Mouse (Mus musculus): ENCODE data around the gene Gm10447. TPM values are rescaled to one million over a fixed set of nuclear protein-coding genes. Genes with fewer than 3 reads are reported as not detected.

Gm10447 gene
- polyA plus RNA-seq, 1 experiment from 2014 or later, result 0.23 TPM

DNA sequence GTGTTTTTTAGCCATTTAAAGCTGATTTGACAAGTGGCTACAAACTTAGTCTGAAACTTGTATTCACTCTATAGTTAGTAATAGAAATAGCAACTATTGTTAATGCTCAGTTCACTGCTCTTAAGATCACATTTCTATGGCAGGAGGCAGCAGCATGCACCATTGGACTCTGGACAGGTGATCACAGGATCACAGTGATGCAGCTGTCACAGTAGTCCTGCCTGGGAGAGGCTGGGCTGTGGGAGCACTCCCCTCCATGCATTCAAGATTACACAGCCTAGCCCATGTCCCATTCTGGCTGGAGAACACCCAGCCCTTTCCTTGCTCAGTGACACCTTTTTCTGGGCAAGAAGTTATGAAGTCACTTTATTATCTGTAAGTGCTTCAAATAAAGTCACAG lies 38.9 kb downstream of the Gm10447 start:
- no peak overlapping the region for H3K4me2 ChIP-seq (replicated peaks; ENCODE audit: low read depth)
- peak overlapping the region; percentile 82 for H3K27ac ChIP-seq (ENCODE audit: low read depth, low read length)
- peak; percentile 85 for ATAC-seq
- no peak overlapping the region for H3K4me3 ChIP-seq (ENCODE audit: low read depth, low read length)
- TF ChIP-seq CTCF (IDR thresholded peaks at IDR 0.05; ENCODE audit: low read depth), result no peak
- no peak overlapping the region for H3K9ac ChIP-seq (ENCODE audit: low read depth, low read length)
- no peaks in the 10 kb centered on the region for H3K9me3 ChIP-seq (ENCODE audit: control insufficient read depth)
- no peaks in the 10 kb centered on the region for H3K27me3 ChIP-seq (replicated peaks; ENCODE audit: control insufficient read depth, insufficient read depth, low read length)
- H3K4me1 ChIP-seq (replicated peaks; ENCODE audit: control insufficient read depth, insufficient read depth, low read length), result no peaks in the 10 kb centered on the region; the same call in 1 of the 2 replicates
- peaks cover 34% of the 10 kb centered on the region for H3K36me3 ChIP-seq (ENCODE audit: control insufficient read depth, insufficient read depth)

DNA sequence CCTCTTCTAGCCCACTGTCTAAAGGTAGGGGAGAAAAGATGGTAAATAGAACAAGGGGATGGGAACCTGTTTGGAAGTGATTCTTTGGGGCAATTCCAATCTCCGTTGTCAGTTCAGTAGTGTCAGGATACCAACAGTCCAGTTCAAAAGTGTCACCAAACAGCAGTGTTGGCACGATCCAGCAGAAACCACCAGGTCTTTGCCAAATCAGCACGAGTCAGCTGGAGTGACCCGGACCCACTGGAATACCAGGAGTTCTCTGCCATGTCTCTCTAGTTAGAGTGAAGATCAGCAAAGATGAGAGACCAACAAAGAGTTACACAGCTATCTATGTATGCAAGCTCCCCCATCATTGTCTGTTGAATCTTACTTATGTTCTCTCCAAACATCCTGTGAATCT lies 43.0 kb downstream of the Gm10447 start:
- Histone ChIP-seq H3K27me3 (replicated peaks; ENCODE audit: control insufficient read depth, insufficient read depth, low read length) (no peaks in the 10 kb centered on the region), H3K9me3 (ENCODE audit: control insufficient read depth) (no peaks in the 10 kb centered on the region), H3K36me3 (ENCODE audit: control insufficient read depth, insufficient read depth) (peaks cover 66% of the 10 kb centered on the region), H3K4me1 (replicated peaks; ENCODE audit: control insufficient read depth, insufficient read depth, low read length) (no peaks in the 10 kb centered on the region; the same call in 1 of the 2 replicates), H3K4me2 (replicated peaks; ENCODE audit: low read depth) (no peak overlapping the region), H3K9ac (ENCODE audit: low read depth, low read length) (no peak overlapping the region), H3K27ac (ENCODE audit: low read depth, low read length) (no peak overlapping the region), H3K4me3 (ENCODE audit: low read depth, low read length) (no peak overlapping the region)
- 88% methylated on average over 4 of the region's 4 CpGs for WGBS
- no peak for TF ChIP-seq CTCF (IDR thresholded peaks at IDR 0.05; ENCODE audit: low read depth)
- ATAC-seq, result no peak

GRCm38 (mm10) chr11:53411738-53412137 lies 45.2 kb downstream of the Gm10447 start:
- ATAC-seq, result no peak
- Histone ChIP-seq H3K27me3 (replicated peaks; ENCODE audit: control insufficient read depth, insufficient read depth, low read length) (no peaks in the 10 kb centered on the region), H3K9ac (ENCODE audit: low read depth, low read length) (no peak overlapping the region), H3K4me3 (ENCODE audit: low read depth, low read length) (no peak overlapping the region), H3K9me3 (ENCODE audit: control insufficient read depth) (no peaks in the 10 kb centered on the region), H3K36me3 (ENCODE audit: control insufficient read depth, insufficient read depth) (peaks cover 70% of the 10 kb centered on the region), H3K4me2 (replicated peaks; ENCODE audit: low read depth) (no peak overlapping the region), H3K4me1 (replicated peaks; ENCODE audit: control insufficient read depth, insufficient read depth, low read length) (no peaks in the 10 kb centered on the region), H3K27ac (ENCODE audit: low read depth, low read length) (no peak overlapping the region)
- peak; percentile 81 for TF ChIP-seq CTCF (IDR thresholded peaks at IDR 0.05; ENCODE audit: low read depth)

Small RNA genes within 50 kb of the gene (microRNA-seq; reads per million reads assigned to microRNA genes)
- gene Mir6920, result not detected

Other genes with a start within 250 kb of the Gm10447 start
- gene Hspa4, start 156.7 kb downstream of the Gm10447 start, polyA plus RNA-seq (2015; fragmentation: Nextera tagmentation; extraction: Ambion mirVana), result 65.8 and 67.6 TPM in 2 replicates
- gene Zcchc10, start 132.4 kb downstream of the Gm10447 start, polyA plus RNA-seq (2015; fragmentation: Nextera tagmentation; extraction: Ambion mirVana), result 10.1 and 10.8 TPM in 2 replicates
- 19.0 and 23.6 TPM in 2 replicates for gene Aff4, start 106.3 kb downstream of the Gm10447 start, polyA plus RNA-seq (2015; fragmentation: Nextera tagmentation; extraction: Ambion mirVana)
- gene Leap2, start 33.9 kb downstream of the Gm10447 start, polyA plus RNA-seq (2015; fragmentation: Nextera tagmentation; extraction: Ambion mirVana), result 1,325 and 1,459 TPM in 2 replicates
- 2,040 and 2,166 TPM in 2 replicates for gene Uqcrq, start 26.3 kb downstream of the Gm10447 start, polyA plus RNA-seq (2015; fragmentation: Nextera tagmentation; extraction: Ambion mirVana)
- gene Gdf9, start 26.1 kb downstream of the Gm10447 start, polyA plus RNA-seq (2015; fragmentation: Nextera tagmentation; extraction: Ambion mirVana), result 5.5 and 5.6 TPM in 2 replicates
- gene Shroom1, start 95 bp upstream of the Gm10447 start, polyA plus RNA-seq (2015; fragmentation: Nextera tagmentation; extraction: Ambion mirVana), result 3.0 and 3.7 TPM in 2 replicates
- not detected in 2 replicates for gene Gm9837, start 13.4 kb upstream of the Gm10447 start, polyA plus RNA-seq (2015; fragmentation: Nextera tagmentation; extraction: Ambion mirVana)
- gene Gm9945, start 23.1 kb upstream of the Gm10447 start, polyA plus RNA-seq (2015; fragmentation: Nextera tagmentation; extraction: Ambion mirVana), result not detected in 2 replicates
- gene Sowaha, start 23.2 kb upstream of the Gm10447 start, polyA plus RNA-seq (2015; fragmentation: Nextera tagmentation; extraction: Ambion mirVana), result 1.1 and 1.5 TPM in 2 replicates
- 10.0 and 10.5 TPM in 2 replicates for gene Sept8, start 62.1 kb upstream of the Gm10447 start, polyA plus RNA-seq (2015; fragmentation: Nextera tagmentation; extraction: Ambion mirVana)
- 17.0 and 18.4 TPM in 2 replicates for gene Kif3a, start 110.3 kb upstream of the Gm10447 start, polyA plus RNA-seq (2015; fragmentation: Nextera tagmentation; extraction: Ambion mirVana)
- gene Il4, start 161.6 kb upstream of the Gm10447 start, polyA plus RNA-seq (2015; fragmentation: Nextera tagmentation; extraction: Ambion mirVana), result 0.29 and 0.39 TPM in 2 replicates
- not detected in 2 replicates for gene Il13, start 177.6 kb upstream of the Gm10447 start, polyA plus RNA-seq (2015; fragmentation: Nextera tagmentation; extraction: Ambion mirVana)